Mouse (Mus musculus): ENCODE data around the gene Rph3al.

DNA sequence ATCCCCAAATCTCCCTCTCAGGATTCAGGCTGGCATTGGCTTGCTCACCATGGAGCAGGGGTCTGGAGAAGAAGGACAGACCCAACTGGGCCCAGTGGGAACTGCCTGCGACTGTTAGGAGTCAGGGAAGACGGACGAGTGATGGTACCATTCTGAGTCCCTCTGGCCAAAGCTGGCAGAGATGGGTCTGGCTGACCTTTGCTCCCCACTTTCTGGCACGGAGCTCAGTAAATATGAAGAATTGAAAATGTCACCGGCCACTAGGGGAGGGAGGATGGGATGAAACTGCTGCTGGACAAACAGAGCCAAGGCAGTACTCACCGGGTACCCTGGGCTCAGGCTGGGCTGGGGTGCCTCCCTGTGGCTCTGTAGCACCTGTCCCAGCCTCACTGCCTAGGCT lies 105.1 kb downstream of the Rph3al start:
- TF ChIP-seq MAFK (IDR thresholded peaks at IDR 0.05; ENCODE audit: insufficient read depth, low read depth, low read length), result no peak
- TF ChIP-seq ZNF384 (IDR thresholded peaks at IDR 0.05; ENCODE audit: low read depth, low read length), result no peak
- no peak for TF ChIP-seq ZC3H11A (IDR thresholded peaks at IDR 0.05; ENCODE audit: borderline replicate concordance, low read depth, low read length)
- TF ChIP-seq HCFC1 (IDR thresholded peaks at IDR 0.05; ENCODE audit: borderline replicate concordance, insufficient read depth, low read length), result no peak
- no peak for TF ChIP-seq CHD2 (IDR thresholded peaks at IDR 0.05; ENCODE audit: low read depth, low read length)
